Mouse (Mus musculus) left cerebral cortex, postnatal 25 days (tissue): ENCODE results near the gene Itga5. TPM values are rescaled to one million over a fixed set of nuclear protein-coding genes. Genes with fewer than 3 reads are reported as not detected.
"Not testable (repeated sequence)": the region's sequence is repeated elsewhere in the genome, so short reads cannot be mapped to it uniquely, and the experiment has no call there.

Experiments
- DNase-seq, 2 experiments: peaks; one replicate each; pipeline ENCODE4 v3.0.0; 2022; ENCODE audit warnings: low spot score in 2 of 2, mixed read lengths in 1 of 2
- intact Hi-C: fragments of 180-260 bp; cut with DNase I; formaldehyde crosslinking; loops from one replicate; pipeline ENCODE4 v1.15.1; 2025
- total RNA-seq, 2 experiments: library from RNA; stranded (reverse); gene quantifications; 2 replicates each; pipeline ENCODE4 v1.2.3; 2021

The Itga5 gene
- 1 to 10 TPM; 2.3 to 5.4 TPM for total RNA-seq

GRCm38 (mm10) chr15:103366376-103367149 lies at the start of gene Itga5:
Gene Itga5 (minus strand): TSS chr15:103366763.
- intact Hi-C loops: no loop called here
- DNase-seq: no peak

DNA sequence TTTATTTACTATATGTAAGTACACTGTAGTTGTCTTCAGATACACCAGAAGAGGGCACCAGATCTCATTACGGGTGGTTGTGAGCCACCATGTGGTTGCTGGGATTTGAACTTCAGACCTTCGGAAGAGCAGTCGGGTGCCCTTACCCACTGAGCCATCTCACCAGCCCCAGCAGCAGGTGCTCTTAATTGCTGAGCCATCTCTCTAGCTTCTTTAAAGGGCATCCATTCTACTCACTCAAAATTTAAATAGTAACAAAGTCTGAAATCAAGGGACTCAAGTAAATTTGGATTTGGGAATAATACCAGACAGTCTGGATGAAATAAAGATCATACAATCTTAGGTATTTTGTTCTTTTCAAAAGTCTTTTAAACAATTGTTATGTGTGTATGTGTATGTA lies 39.0 kb upstream of the Itga5 start:
- DNase-seq, intact Hi-C loops: not testable (repeated sequence)

DNA sequence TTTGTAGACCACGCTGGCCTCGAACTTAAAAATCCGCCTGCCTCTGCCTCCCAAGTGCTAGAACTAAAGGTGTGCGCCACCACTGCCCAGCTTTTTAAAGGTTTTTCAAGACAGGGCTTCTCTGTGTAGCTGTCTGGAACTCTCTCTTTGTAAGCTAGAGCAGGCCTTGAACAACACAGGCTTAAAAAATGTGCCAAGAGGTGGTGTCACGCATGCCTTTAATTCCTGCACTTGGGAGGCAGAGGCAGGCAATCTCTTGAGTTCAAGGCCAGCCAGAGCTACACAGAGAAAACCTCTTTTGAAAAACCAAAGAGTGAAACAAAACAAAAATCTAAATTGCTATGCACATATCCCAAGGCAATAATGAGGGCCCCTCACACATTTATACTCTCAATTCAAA lies 34.8 kb upstream of the Itga5 start:
- DNase-seq: no peak
- intact Hi-C loops: no loop called here

- no peak for DNase-seq
- intact Hi-C loops: no loop called here
Measured at GRCm38 (mm10) chr15:103393577-103393976, 27.0 kb upstream of the Itga5 start.

GRCm38 (mm10) chr15:103388556-103389145 lies 22.1 kb upstream of the Itga5 start:
- no peak for DNase-seq

GRCm38 (mm10) chr15:103383771-103384488 lies 17.4 kb upstream of the Itga5 start:
- DNase-seq: no peak
- intact Hi-C loops: no loop called here

More at GRCm38 (mm10) chr15:103388556-103389145, 22.1 kb upstream of the Itga5 start:
- intact Hi-C loops: loop anchor here (2.0 kb wide), 1 partner anchor 42 kb away; no protein-coding TSS in a partner anchor

GRCm38 (mm10) chr15:103382795-103383406 lies 16.3 kb upstream of the Itga5 start:
- intact Hi-C loops: no loop called here

DNA sequence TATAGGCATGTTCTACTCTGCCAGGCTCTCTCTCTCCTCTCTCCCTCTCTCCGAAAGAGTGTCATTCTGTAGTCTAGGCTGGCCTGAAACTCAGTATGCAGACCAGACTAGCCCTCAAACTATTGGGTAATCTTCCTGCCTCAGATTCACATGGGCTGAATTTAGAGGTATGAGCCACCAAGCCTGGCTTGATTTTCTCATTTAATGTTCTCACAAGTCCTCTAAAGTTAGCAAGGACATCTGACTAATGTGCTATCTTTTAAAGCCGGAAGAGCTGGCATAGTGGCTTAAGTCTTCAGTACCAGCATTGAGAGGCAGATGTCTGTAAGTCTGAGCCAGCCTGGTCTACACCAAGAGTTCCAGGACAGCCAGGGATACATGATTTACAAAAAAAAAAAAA lies 15.5 kb upstream of the Itga5 start:
- intact Hi-C loops: no loop called here
- peak in 1 of 2 experiments; percentile 51 for DNase-seq

More at GRCm38 (mm10) chr15:103382795-103383406, 16.3 kb upstream of the Itga5 start:
- DNase-seq: no peak

DNA sequence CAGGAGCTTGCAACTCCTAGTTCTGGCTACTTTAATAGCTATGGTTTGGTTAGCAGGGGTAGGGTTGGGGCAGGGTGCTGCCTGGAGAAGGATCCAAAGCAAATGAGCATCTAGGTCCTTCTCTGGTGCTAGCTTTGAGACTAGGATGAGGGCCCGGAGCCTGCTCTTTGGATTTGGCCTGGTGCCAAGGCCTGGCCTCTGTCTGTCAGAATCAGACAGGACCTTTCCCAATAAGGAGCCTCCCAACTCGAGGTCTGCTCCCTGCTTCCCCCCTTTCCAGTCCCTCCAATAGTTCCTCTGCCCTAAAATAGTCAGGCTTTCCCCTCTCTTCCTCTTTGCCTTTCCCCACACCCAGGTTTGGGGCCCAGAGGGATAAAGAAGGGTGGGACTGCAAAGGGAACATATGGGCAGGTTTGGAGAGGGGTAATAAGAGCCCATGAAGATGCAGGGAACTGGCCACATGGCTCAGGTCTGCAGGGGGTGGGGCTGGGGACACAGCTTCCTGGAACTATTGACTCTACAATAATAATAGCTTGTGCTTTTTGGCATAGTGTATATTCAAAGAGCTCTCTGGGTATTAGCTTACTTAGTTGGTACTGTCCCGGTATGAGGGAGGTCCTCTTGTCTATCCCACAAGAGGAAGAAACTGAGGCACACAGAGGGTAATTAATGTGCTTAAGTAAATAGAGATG lies 12.2 kb upstream of the Itga5 start:
- DNase-seq: no peak
- intact Hi-C loops: no loop called here

- intact Hi-C loops: no loop called here
- DNase-seq: no peak
Measured at GRCm38 (mm10) chr15:103377752-103378664, 11.4 kb upstream of the Itga5 start.

DNA sequence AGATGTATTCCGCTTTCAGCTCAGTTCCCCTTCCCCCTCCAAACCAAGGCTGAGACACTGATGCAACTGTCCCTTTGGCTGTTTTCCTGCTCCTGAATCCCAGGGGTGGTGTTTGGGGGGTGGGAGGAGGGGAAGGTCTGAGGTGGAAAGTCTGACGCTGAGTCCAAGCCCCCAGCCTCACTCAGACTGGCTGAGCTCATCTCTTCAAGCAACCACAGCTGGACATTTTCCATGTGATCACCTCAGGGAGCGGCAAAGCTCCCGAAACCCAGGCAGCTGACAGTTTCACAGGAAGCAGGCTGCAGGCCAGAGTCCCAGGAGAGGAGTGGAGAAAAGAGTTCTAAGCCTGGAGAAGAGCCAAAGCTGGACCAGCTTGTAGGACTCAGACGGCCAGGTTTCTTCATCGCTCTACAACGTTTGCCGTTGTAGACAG lies 10.3 kb upstream of the Itga5 start:
- no peak for DNase-seq
- intact Hi-C loops: no loop called here

DNA sequence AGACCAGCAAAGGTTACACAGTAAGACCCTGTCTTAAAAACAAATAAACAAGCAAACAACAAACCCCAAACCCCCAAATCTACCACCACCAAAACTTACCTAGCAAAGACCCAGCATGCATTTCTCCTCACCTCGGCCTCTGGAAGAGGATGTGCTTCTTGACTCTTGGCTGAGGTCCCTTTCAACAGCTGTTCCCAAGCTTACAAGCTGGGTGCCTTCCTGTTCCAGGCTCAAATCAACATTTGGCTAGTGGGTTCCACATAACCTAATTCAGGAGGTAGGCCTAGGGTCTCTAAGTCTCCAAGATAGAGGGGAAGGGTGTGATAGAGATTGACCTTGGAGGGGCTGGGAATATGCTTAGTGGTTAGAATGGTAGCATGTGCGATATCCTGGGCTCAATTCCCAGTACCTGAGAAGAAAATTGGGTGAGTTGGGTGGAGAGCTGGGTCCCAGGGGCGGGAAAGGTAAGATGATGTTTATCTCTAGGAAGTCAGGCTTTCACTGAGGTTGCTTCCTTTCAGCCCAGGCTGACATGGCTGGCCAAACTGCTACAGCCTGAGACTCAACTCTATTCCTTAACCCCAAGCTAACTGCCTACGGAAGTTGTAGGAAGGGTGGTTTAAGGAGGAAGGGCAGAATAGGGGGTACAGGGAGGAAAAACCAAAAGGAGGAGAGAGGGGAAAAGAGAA lies 8.7 kb upstream of the Itga5 start:
- intact Hi-C loops: no loop called here
- no peak for DNase-seq

- no peak for DNase-seq
- intact Hi-C loops: no loop called here
Measured at GRCm38 (mm10) chr15:103372461-103372860, 5.9 kb upstream of the Itga5 start.

GRCm38 (mm10) chr15:103371741-103372140 lies 5.2 kb upstream of the Itga5 start:
- intact Hi-C loops: no loop called here
- no peak for DNase-seq

DNA sequence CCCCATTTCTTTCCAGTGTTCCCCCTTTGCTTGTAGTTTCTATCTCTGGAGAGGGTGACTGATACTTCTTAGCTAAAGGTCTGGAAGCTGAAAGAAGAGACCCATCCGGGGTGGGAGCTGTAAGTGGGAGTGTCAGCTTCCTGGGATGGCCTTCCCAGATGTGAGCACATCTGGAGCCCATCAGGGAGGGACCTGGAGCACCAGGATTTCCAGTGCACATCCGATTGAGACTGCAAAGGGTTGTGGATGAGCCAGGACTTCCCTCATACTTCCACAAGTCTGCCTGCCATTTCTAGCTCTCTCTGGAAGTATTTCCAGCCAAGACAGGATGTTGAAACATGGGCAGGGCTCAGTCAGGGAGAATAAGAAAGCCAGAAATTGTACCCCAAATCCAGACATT lies 4.6 kb upstream of the Itga5 start:
- intact Hi-C loops: no loop called here
- no peak for DNase-seq

- no peak for DNase-seq
- intact Hi-C loops: no loop called here
Measured at GRCm38 (mm10) chr15:103370462-103370861, 3.9 kb upstream of the Itga5 start.

GRCm38 (mm10) chr15:103369123-103369522 lies 2.6 kb upstream of the Itga5 start:
- intact Hi-C loops: no loop called here
- DNase-seq: peak; percentile 40 to 84
